Mouse (Mus musculus) MEL (cell line): ENCODE data around the gene Ntng1. TPM values are rescaled to one million over a fixed set of nuclear protein-coding genes. Genes with fewer than 3 reads are reported as not detected.

Experiments
- DNase-seq: peaks from one replicate; pipeline ENCODE4 v3.0.0; 2011; ENCODE audit warnings: low read depth, low spot score
- H3K27ac ChIP-seq: 2 replicates; pipeline ENCODE4 v1.5.1; 2012; ENCODE audit warnings: low read depth, mild to moderate bottlenecking, control low read depth, low read length, moderate library complexity; ENCODE audit not compliant: control insufficient read depth
- H3K27me3 ChIP-seq, 2 experiments: fragments of 150-350 bp in 1 of 2; sonication (generic) in 1 of 2; 2 replicates each; pipeline ENCODE4 v1.6.1; 2012; ENCODE audit warnings: low read length in 2 of 2, mild to moderate bottlenecking in 2 of 2, improper control_type of control experiment in 1 of 2, moderate library complexity in 1 of 2; ENCODE audit not compliant: insufficient read depth in 2 of 2, control insufficient read depth in 1 of 2
- H3K36me3 ChIP-seq, 2 experiments: 2 replicates each; pipeline ENCODE4 v1.6.1; 2012 to 2014; ENCODE audit warnings: low read length in 2 of 2, improper control_type of control experiment in 1 of 2, inconsistent platforms in 1 of 2, mild to moderate bottlenecking in 1 of 2; ENCODE audit not compliant: insufficient read depth in 2 of 2, control insufficient read depth in 1 of 2
- H3K4me1 ChIP-seq, 2 experiments: fragments of 150-350 bp in 1 of 2; sonication (generic) in 1 of 2; 2 replicates each; pipeline ENCODE4 v1.6.1; 2012; ENCODE audit warnings: low read length in 2 of 2, improper control_type of control experiment in 1 of 2, mild to moderate bottlenecking in 1 of 2; ENCODE audit not compliant: insufficient read depth in 2 of 2, control insufficient read depth in 1 of 2
- H3K4me3 ChIP-seq, 2 experiments: fragments of 150-350 bp in 1 of 2; sonication (generic) in 1 of 2; 2 replicates each; pipeline ENCODE4 v1.5.1; 2012; ENCODE audit warnings: low read depth in 2 of 2, low read length in 2 of 2, mild to moderate bottlenecking in 2 of 2, moderate library complexity in 2 of 2, control low read depth in 1 of 2, improper control_type of control experiment in 1 of 2; ENCODE audit not compliant: control insufficient read depth in 1 of 2, insufficient read depth in 1 of 2
- H3K79me2 ChIP-seq: 2 replicates; pipeline ENCODE4 v1.6.1; 2012; ENCODE audit warnings: mild to moderate bottlenecking, low read length, moderate library complexity; ENCODE audit not compliant: control insufficient read depth, poor library complexity, insufficient read depth
- H3K9ac ChIP-seq: 2 replicates; pipeline ENCODE4 v1.6.1; 2012; ENCODE audit warnings: low read depth, mild to moderate bottlenecking, control low read depth, low read length, moderate library complexity; ENCODE audit not compliant: control insufficient read depth, poor library complexity, severe bottlenecking
- H3K9me3 ChIP-seq: fragments of 150-350 bp; sonication (generic); replicated peaks from 2 replicates; pipeline ENCODE4 v1.6.1; 2012; ENCODE audit warnings: mild to moderate bottlenecking, low read length, improper control_type of control experiment, moderate library complexity; ENCODE audit not compliant: insufficient read depth
- CTCF ChIP-seq, 3 experiments: IDR thresholded peaks in 2 of 3; conservative IDR thresholded peaks in 1 of 3; 2 replicates each; pipeline ENCODE4 v1.5.1; 2011 to 2012; ENCODE audit warnings: low read length in 3 of 3, low read depth in 2 of 3, mild to moderate bottlenecking in 2 of 3, improper control_type of control experiment in 1 of 3, inconsistent platforms in 1 of 3, mixed read lengths in 1 of 3, moderate library complexity in 1 of 3; ENCODE audit not compliant: control insufficient read depth in 1 of 3, insufficient read depth in 1 of 3, poor library complexity in 1 of 3, severe bottlenecking in 1 of 3
- E2F4 ChIP-seq: IDR thresholded peaks from 2 replicates; pipeline ENCODE4 v1.6.1; 2011; ENCODE audit warnings: low read depth, low read length, improper control_type of control experiment, borderline replicate concordance
- ELF1 ChIP-seq: IDR thresholded peaks from 2 replicates; pipeline ENCODE4 v1.6.1; 2014; ENCODE audit warnings: low read depth, mild to moderate bottlenecking, inconsistent platforms, low read length, improper control_type of control experiment, moderate library complexity
- ETS1 ChIP-seq: IDR thresholded peaks from 2 replicates; pipeline ENCODE4 v1.6.1; 2012; ENCODE audit warnings: low read depth, mild to moderate bottlenecking, inconsistent platforms, low read length, improper control_type of control experiment, moderate library complexity
- JUND ChIP-seq: IDR thresholded peaks from 2 replicates; pipeline ENCODE4 v1.6.1; 2011; ENCODE audit warnings: low read depth, mild to moderate bottlenecking, improper control_type of control experiment, low read length
- MEF2A ChIP-seq: IDR thresholded peaks from 2 replicates; pipeline ENCODE4 v1.6.1; 2014; ENCODE audit warnings: low read depth, mild to moderate bottlenecking, inconsistent platforms, low read length, improper control_type of control experiment; ENCODE audit not compliant: poor library complexity, insufficient replicate concordance, severe bottlenecking; ENCODE audit errors: extremely low read depth
- MXI1 ChIP-seq: IDR thresholded peaks from 2 replicates; pipeline ENCODE4 v1.6.1; 2011; ENCODE audit warnings: mild to moderate bottlenecking, low read depth, low read length, improper control_type of control experiment
- MYC ChIP-seq: IDR thresholded peaks from 2 replicates; pipeline ENCODE4 v1.6.1; 2011; ENCODE audit warnings: low read depth, mild to moderate bottlenecking, low read length, improper control_type of control experiment, moderate library complexity
- NELFE ChIP-seq: IDR thresholded peaks from 2 replicates; pipeline ENCODE4 v1.6.1; 2011; ENCODE audit warnings: low read depth, low read length, improper control_type of control experiment
- POLR2AphosphoS2 ChIP-seq: IDR thresholded peaks from 2 replicates; pipeline ENCODE4 v1.6.1; 2011; ENCODE audit warnings: low read length, improper control_type of control experiment
- POLR2AphosphoS5 ChIP-seq: IDR thresholded peaks from 2 replicates; pipeline ENCODE4 v1.6.1; 2012; ENCODE audit warnings: low read depth, borderline replicate concordance, mild to moderate bottlenecking, inconsistent platforms, low read length, moderate library complexity, mixed read lengths
- RCOR1 ChIP-seq: IDR thresholded peaks from 2 replicates; pipeline ENCODE4 v1.6.1; 2012; ENCODE audit warnings: low read depth, mild to moderate bottlenecking, inconsistent platforms, low read length, improper control_type of control experiment
- SIN3A ChIP-seq: IDR thresholded peaks from 2 replicates; pipeline ENCODE4 v1.6.1; 2012; ENCODE audit warnings: low read length, improper control_type of control experiment, inconsistent platforms
- SMC3 ChIP-seq: IDR thresholded peaks from 2 replicates; pipeline ENCODE4 v1.6.1; 2011; ENCODE audit warnings: low read depth, low read length, improper control_type of control experiment
- TAL1 ChIP-seq: IDR thresholded peaks from 2 replicates; pipeline ENCODE4 v1.6.1; 2012; ENCODE audit warnings: mild to moderate bottlenecking, inconsistent platforms, low read length, moderate library complexity, mixed read lengths
- TBP ChIP-seq: IDR thresholded peaks from 2 replicates; pipeline ENCODE4 v1.8.0; 2011; ENCODE audit warnings: low read depth, low read length, improper control_type of control experiment
- UBTF ChIP-seq: IDR thresholded peaks from 2 replicates; pipeline ENCODE4 v1.6.1; 2012; ENCODE audit warnings: low read depth, mild to moderate bottlenecking, inconsistent platforms, low read length, improper control_type of control experiment, moderate library complexity, borderline replicate concordance; ENCODE audit not compliant: insufficient read depth
- USF2 ChIP-seq, 2 experiments: IDR thresholded peaks; 2 replicates each; pipeline ENCODE4 v1.6.1; 2011 to 2012; ENCODE audit warnings: improper control_type of control experiment in 2 of 2, low read length in 2 of 2, borderline replicate concordance in 1 of 2, inconsistent platforms in 1 of 2, low read depth in 1 of 2, mild to moderate bottlenecking in 1 of 2; ENCODE audit not compliant: insufficient read depth in 1 of 2
- ZNF384 ChIP-seq: IDR thresholded peaks from 2 replicates; pipeline ENCODE4 v1.6.1; 2012; ENCODE audit warnings: low read depth, mild to moderate bottlenecking, inconsistent platforms, low read length, improper control_type of control experiment
- polyA plus RNA-seq, 2 experiments: library from polyadenylated mRNA; stranded (reverse) in 1 of 2; unstranded in 1 of 2; fragments of >175 nt in 1 of 2; fragments of >200 nt in 1 of 2; gene quantifications; 2 replicates each; pipeline versions ENCODE4 v1.2.1 to v1.2.4; 2012; ENCODE audit warnings: low replicate concordance in 2 of 2, low read depth in 1 of 2; ENCODE audit not compliant: insufficient read length in 2 of 2, insufficient read depth in 1 of 2, missing spikeins in 1 of 2
- total RNA-seq: library from RNA; depleted of rRNA; stranded (reverse); fragments of 300-350 nt; gene quantifications from 2 replicates; pipeline ENCODE4 v1.2.3, GENCODE M21; 2012

The Ntng1 gene
- total and polyA plus RNA-seq, 3 experiments = not detected

DNA sequence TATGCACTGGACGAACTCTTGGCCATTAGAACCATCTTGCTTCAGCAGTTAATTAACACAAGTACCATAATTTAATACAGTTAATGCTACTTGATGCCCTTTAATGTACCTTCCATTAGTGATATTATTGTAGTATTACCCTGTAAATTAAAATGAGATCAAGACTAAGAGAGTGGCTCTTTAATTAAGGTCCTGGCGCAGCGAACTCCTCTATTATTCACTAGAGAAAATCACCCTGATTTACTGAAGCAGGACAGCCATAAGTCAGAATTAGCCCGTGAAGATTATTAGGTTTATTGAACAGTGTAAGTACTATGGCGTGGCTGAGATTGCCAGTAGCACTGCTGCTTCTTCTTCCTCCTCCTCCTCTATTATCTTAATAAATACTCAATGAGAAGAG lies 212.8 kb downstream of the Ntng1 start:
- no peaks in the 10 kb centered on the region for H3K27me3 ChIP-seq
- no peaks in the 10 kb centered on the region for H3K79me2 ChIP-seq
- no peaks in the 10 kb centered on the region for H3K4me1 ChIP-seq
- H3K9ac ChIP-seq = no peak overlapping the region
- H3K4me3 ChIP-seq = no peak overlapping the region
- DNase-seq = no peak
- TF ChIP-seq POLR2AphosphoS5 = no peak
- TF ChIP-seq ELF1 = no peak
- no peak for TF ChIP-seq ETS1
- TF ChIP-seq MEF2A = no peak
- TF ChIP-seq E2F4 = no peak
- TF ChIP-seq SMC3 = no peak
- TF ChIP-seq TBP = no peak
- no peak for TF ChIP-seq CTCF (IDR thresholded peaks at IDR 0.05 in 2 of 3, conservative IDR thresholded peaks at IDR 0.05 in 1 of 3; ENCODE audit: control insufficient read depth in 1 of 3, insufficient read depth in 1 of 3, low read depth in 2 of 3, low read length in 3 of 3, poor library complexity in 1 of 3, severe bottlenecking in 1 of 3)
- TF ChIP-seq MXI1 = no peak
- TF ChIP-seq JUND = no peak
- TF ChIP-seq NELFE = no peak
- TF ChIP-seq SIN3A = no peak
- H3K27ac ChIP-seq = no peak overlapping the region
- no peaks in the 10 kb centered on the region for H3K36me3 ChIP-seq
- H3K9me3 ChIP-seq = no peaks in the 10 kb centered on the region

DNA sequence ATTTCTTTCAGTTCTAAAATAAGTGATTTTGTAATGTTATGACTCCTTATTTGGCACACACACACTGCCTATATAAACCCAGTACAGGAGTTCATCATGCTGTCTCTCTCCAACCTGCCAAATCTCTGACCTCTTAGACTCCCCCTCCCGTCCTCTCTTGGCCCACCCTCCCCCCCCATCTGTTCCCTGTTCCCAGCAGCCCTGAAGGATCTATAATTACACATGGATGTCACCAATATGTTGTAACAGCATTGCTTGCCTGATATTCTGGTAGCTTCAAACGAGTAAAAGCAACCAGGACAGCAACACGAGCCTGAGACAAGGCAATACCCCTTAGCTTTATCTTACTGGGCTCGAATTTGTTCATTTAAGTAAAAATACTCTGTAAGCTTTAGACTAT lies 220.0 kb downstream of the Ntng1 start:
- Histone ChIP-seq H3K79me2 (no peaks in the 10 kb centered on the region), H3K27ac (no peak overlapping the region), H3K27me3 (no peaks in the 10 kb centered on the region), H3K36me3 (no peaks in the 10 kb centered on the region), H3K4me3 (no peak overlapping the region), H3K9ac (no peak overlapping the region)
- no peak for DNase-seq
- no peak for TF ChIP-seq NELFE
- no peak for TF ChIP-seq USF2 (IDR thresholded peaks at IDR 0.05; ENCODE audit: borderline replicate concordance in 1 of 2, insufficient read depth in 1 of 2, low read depth in 1 of 2, low read length in 2 of 2)
- TF ChIP-seq MYC = no peak
- no peak for TF ChIP-seq RCOR1
- no peak for TF ChIP-seq MXI1
- no peak for TF ChIP-seq ZNF384
- TF ChIP-seq TAL1 = no peak
- TF ChIP-seq, all 39 proteins: peak for 0
- H3K9me3 ChIP-seq = no peaks in the 10 kb centered on the region
- no peaks in the 10 kb centered on the region for H3K4me1 ChIP-seq

DNA sequence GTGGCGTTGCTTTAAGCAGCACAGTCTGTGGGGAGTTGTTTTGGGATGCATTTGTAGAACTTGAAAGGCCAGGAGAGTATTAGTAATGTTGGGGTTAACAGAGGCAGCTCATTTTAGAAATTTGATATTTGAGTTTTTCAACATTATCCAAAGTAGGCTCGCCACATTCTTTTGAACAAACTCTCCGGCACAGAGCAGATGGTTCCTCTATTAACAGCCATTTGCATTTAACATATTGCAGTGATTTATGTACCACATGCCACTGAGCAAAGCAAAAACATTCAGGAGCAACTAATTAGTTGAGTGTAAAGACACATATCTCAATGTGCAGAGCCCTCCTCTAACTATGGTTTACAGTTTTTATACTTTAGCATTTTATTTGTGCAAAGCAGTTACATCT lies 224.8 kb downstream of the Ntng1 start:
- no peaks in the 10 kb centered on the region for H3K27me3 ChIP-seq
- no peak for DNase-seq
- TF ChIP-seq UBTF = no peak
- TF ChIP-seq USF2 (IDR thresholded peaks at IDR 0.05; ENCODE audit: borderline replicate concordance in 1 of 2, insufficient read depth in 1 of 2, low read depth in 1 of 2, low read length in 2 of 2) = no peak
- TF ChIP-seq POLR2AphosphoS2 = no peak
- no peaks in the 10 kb centered on the region for H3K36me3 ChIP-seq
- no peaks in the 10 kb centered on the region for H3K9me3 ChIP-seq
- no peak overlapping the region for H3K4me3 ChIP-seq
- H3K27ac ChIP-seq = no peak overlapping the region
- H3K9ac ChIP-seq = no peak overlapping the region
- no peaks in the 10 kb centered on the region for H3K79me2 ChIP-seq
- H3K4me1 ChIP-seq = no peaks in the 10 kb centered on the region
